In the genomic region with DNA sequence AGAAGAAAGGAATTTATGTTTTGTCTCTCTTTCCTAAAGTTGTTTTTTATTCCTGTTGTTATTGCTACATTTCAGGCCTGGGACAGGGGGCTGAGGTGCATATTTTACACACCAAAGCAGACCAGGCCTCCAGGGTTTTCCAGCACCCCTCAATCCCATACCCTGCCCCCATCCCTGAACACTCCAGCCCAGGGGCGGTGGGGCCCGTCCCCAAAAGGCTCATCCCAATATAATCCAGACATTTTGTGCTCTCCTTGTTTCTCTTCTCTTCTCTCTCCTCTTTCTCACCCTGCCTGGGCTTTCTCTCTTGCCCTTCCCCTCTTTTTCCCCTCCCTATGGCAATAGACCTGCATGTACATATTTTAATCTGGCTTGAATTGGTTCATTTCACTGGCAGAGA, we compare ENCODE assay signal across 18 mouse cellular contexts.
"Had no signal": no experiment of that assay in that cellular context is flagged by ENCODE, and none has a peak within 500 bp of the region (broad histone marks: within the 10 kb centered on the region; RNA-seq: fewer than 3 reads in every experiment).

No protein-coding gene starts in this region.

- H3K36me3 ChIP-seq: midbrain, embryonic 10.5 days; midbrain, embryonic 12.5 days; neural tube, embryonic 13.5 days; neural tube, embryonic 15.5 days had no signal

- H3K27ac ChIP-seq: midbrain, embryonic 10.5 days; midbrain, embryonic 12.5 days; neural tube, embryonic 13.5 days; neural tube, embryonic 15.5 days had no signal

- H3K27me3 ChIP-seq: midbrain, embryonic 12.5 days; neural tube, embryonic 13.5 days; neural tube, embryonic 15.5 days had no signal

- H3K9ac ChIP-seq: lung, embryonic 14.5 days; midbrain, embryonic 12.5 days; neural tube, embryonic 13.5 days; neural tube, embryonic 15.5 days had no signal

- H3K4me1 ChIP-seq: midbrain, embryonic 12.5 days had no signal

- H3K4me3 ChIP-seq: midbrain, embryonic 10.5 days; midbrain, embryonic 12.5 days; myocyte; neural tube, embryonic 13.5 days; neural tube, embryonic 15.5 days had no signal

- DNase-seq: lung, embryonic 14.5 days; lung, postnatal 10 days; lung, postnatal 4 days; midbrain, embryonic 14.5 days; retina, postnatal 1 day; right cerebral cortex, adult 18-20 months; right cerebral cortex, postnatal 25 days; right cerebral cortex, postnatal 4 days; spleen, adult 18-20 months; thymus, adult 18-20 months; thymus, postnatal 14 days; thymus, postnatal 36 days had no signal

- ATAC-seq: midbrain, embryonic 16.5 days had no signal

- H3K9me3 ChIP-seq: midbrain, embryonic 10.5 days; midbrain, embryonic 12.5 days; neural tube, embryonic 13.5 days; neural tube, embryonic 15.5 days had no signal

- H3K4me2 ChIP-seq: lung, embryonic 14.5 days; midbrain, embryonic 12.5 days; neural tube, embryonic 13.5 days; neural tube, embryonic 15.5 days had no signal
